Mouse (Mus musculus) liver, adult 2 months (tissue): ENCODE measurements around the gene Ankfy1.

ENCODE experiments used
- CTCF ChIP-seq: fragments of 200-500 bp; IDR thresholded peaks from 2 replicates; pipeline ENCODE4 v1.5.1; 2011; ENCODE audit warnings: low read depth, low read length, control low read depth
- POLR2A ChIP-seq: fragments of 200-500 bp; IDR thresholded peaks from 2 replicates; pipeline ENCODE4 v1.6.1; 2011; ENCODE audit warnings: low read length, control low read depth; ENCODE audit not compliant: insufficient read depth; ENCODE audit errors: extremely low read depth

GRCm38 (mm10) chr11:72758316-72758715 is 68.5 kb downstream of the Ankfy1 start:
- TF ChIP-seq CTCF (no peak), POLR2A (no peak)
